Mouse (Mus musculus) CD8-positive naive resting alpha-beta T cell, adult 2 months (primary cell): ENCODE measurements around the gene H2-T22.
"Not testable (repeated sequence)": the region's sequence is repeated elsewhere in the genome, so short reads cannot be mapped to it uniquely, and the experiment has no call there.

Experiments
- DNase-seq, 2 experiments: peaks; one replicate each; pipeline ENCODE4 v3.0.0; 2022; ENCODE audit warnings: low read depth in 2 of 2, low spot score in 2 of 2

H2-T22 gene

GRCm38 (mm10) chr17:36030046-36030702 is 12.4 kb downstream of the H2-T22 start:
- DNase-seq: not testable (repeated sequence)

DNA sequence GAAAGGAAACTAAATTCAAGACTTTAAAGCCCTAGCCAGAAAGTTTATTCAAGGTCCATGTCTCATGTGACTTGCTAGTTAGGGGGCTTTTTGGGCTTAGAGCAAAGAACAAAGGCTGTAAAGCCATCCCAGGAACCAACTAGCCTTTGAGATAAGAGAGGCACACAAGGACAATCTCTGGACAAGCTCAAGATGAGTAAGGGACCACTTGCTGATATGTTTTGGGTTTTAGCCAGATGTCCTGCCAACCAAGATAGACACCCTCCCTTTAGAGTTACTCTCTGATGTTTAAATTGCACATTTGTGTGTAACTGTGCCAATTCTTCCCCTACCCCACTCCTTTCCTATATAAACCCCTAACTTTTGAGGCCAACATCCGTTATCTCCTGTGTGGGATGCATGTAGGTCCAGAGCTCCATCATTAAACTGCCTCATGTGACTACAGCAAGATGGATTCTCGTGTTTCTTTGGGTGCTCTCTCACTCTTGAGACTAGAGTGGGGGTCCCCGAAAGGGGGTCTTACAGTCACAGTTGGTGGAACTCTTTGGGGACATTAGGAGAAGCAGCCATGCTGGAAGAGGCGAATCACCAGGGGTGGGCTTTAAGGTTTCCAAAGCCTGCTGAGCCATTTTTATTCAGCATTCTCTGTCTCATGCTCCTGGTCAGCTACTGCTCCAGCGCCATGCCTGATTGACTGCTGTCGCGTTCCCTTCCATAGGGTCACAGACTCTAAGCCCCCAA is 13.5 kb downstream of the H2-T22 start:
- no peak for DNase-seq

DNA sequence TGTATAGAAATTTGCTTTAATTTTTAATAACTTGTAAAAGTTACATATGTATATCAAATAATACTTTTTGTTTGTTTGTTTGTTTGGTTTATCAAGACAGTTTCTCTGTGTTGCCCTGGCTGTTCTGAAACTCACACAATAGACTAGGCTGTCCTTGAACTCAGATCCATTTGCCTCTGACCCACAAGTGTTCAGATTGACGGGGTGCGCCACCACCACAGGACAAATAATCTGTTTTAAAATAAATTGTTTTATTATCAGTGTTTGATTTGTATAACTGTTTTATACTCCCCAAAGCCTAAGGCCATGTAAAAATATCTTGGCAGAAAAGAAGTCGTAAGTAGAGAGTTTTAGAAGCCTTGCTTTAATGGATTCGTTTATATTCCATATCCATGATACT is 14.9 kb downstream of the H2-T22 start:
- DNase-seq: no peak

- no peak for DNase-seq
Observed at GRCm38 (mm10) chr17:36025901-36026300, 16.6 kb downstream of the H2-T22 start.

DNA sequence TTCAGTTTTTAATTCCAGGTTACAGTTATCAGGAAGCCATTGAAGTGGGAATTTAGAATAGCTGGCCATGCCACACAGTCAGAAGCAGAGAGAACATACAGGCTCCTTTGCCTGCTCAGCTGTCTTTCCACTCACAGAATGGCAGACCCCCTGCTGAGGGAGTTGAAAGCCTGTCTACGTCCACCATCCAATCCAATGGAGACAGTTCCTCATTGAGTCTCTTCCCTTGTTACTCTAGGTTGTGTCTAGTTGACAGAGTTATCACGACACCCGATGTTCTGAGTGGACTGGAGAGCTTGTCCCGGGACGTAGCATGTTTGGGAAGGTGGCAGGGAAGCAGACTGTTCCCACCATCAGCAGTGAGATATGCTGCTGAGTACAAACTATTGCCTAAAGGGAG is 17.4 kb downstream of the H2-T22 start:
- DNase-seq: no peak

GRCm38 (mm10) chr17:36023710-36024654 is 18.6 kb downstream of the H2-T22 start:
- DNase-seq: no peak

- no peak for DNase-seq
Observed at GRCm38 (mm10) chr17:36022922-36023321, 19.6 kb downstream of the H2-T22 start.

DNA sequence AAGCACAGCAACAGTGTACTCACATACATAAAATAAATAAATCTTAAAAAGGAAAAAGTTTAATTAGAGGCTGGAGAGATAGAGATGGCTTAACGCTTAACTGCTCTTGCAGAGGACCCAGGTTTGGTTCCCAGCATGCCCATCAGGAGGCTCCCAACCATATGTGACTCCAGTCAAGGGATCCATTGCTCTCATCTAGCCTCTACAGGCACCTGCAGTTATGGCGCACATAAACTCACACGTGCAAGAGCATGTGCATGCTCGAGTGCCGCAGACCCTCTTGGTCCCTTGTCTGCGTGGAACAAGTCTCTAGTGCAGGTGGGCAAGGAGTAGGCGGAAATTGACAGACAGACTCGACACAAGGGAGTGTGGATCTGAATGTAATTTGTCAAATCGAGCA is 20.4 kb downstream of the H2-T22 start:
- no peak for DNase-seq

- DNase-seq: no peak
Observed at GRCm38 (mm10) chr17:36021309-36021708, 21.2 kb downstream of the H2-T22 start.

DNA sequence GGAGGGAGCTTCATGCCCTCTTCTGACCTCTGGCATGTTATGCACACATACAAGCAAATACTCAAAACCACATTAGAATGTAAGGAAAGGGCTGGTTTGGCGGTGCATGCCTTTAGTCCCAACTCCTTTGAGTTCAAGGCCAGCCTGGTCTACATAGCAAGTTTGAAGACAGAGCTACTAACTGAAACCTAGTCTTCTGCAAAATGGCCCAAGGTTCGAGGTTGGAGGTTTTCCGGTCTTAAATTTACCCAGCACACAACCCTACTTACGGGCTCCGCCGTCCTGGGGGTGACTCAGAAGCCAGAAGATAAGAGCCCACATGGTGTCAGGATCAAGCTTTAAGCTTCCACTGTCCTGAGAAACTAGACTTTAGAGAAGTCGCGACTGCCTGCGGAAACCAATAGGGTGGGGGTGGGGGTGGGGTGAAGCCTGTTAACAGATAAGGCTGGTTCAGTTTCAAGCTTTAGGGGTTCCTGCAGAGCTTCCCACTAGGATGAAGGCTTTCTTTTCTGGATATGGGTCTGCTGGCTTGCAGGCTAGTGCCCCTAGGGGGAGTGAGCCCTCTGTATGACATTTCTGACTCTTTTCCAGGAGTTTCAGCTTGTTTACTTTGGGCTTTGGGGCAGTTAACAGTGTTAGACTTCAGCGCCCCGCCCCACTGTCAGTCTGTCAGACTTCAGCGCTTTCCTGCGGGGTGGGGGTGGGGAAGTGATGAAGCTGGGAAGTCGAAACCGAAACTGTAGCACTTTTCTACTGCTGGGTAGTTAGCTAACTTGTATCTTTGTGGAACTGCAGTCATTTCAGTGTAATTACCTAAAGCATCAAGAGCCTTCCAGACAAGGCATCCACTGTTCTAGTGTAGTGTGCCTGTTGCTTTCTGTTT is 22.1 kb downstream of the H2-T22 start, which contains the start of gene H2-T24:
Gene H2-T24 (minus strand): TSS at position 370 of the 883 bp plus-strand sequence.
- peak; percentile 59 to 73 for DNase-seq

- DNase-seq: no peak
Observed at GRCm38 (mm10) chr17:36019519-36019918, 23.0 kb downstream of the H2-T22 start.

- DNase-seq: no peak
Observed at GRCm38 (mm10) chr17:36018979-36019378, 23.6 kb downstream of the H2-T22 start.

- DNase-seq: no peak
Observed at GRCm38 (mm10) chr17:36017046-36017445, 25.5 kb downstream of the H2-T22 start.

GRCm38 (mm10) chr17:36014977-36015376 is 27.6 kb downstream of the H2-T22 start:
- no peak for DNase-seq

- DNase-seq: not testable (repeated sequence)
Observed at GRCm38 (mm10) chr17:36004409-36004808, 38.1 kb downstream of the H2-T22 start.

DNA sequence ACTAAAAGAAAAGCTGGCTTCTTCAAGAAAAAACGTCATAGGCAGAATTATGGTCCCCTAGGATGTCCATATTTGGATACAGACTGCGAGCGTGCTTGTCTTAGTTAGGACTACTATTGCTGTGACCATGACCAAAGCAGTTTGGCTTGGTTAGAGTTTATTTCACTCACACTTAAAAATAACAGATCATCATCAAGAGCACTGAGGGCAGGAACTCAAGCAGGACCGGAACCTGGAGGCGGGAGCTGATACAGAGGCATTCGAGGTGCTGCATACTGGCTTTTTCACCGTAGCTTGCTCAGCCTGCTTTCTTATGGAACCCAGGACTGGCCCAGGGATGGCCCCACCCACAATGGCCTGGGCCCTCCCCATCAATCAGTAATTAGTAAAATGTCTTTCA is 39.2 kb downstream of the H2-T22 start:
- no peak for DNase-seq

DNA sequence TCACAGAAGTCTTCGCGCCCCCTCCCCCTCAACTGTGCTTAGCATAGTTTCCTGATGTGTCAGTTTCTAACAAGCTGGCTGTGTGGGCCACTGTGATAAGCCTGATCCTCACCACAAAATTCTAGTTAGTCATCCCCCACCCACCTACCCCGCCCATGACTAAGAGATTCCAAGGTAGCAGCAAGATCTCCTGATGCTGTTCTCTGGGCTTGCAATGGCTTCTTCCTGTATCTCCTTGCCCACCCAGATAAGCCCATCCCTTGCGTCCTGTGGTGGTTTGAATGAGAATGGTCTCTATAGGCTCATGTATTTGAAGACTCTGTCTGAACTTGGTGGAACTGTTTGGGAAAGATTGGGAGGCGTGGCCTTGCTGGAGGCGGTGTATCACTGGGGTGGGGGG is 40.6 kb downstream of the H2-T22 start:
- no peak for DNase-seq

- DNase-seq: peak; percentile 20 to 33
Observed at GRCm38 (mm10) chr17:36001121-36001897, 41.2 kb downstream of the H2-T22 start.

DNA sequence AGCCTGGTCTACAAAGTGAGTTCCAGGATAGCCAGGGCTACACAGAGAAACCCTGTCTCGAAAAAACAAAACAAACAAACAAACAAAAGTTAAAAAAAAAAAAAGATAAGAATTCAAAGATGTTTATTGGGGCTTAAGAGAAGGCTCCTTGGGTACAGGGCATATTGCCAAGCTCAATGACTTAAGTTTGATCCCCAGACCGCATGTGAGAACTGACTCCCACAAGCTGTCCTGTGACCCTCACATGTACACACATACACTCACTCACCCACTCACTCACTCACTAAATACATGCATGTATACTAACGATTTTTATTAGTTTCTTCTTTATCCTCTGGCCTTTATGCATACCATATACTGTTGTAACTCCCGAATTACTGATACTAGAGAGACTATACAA is 42.2 kb downstream of the H2-T22 start:
- no peak for DNase-seq

DNA sequence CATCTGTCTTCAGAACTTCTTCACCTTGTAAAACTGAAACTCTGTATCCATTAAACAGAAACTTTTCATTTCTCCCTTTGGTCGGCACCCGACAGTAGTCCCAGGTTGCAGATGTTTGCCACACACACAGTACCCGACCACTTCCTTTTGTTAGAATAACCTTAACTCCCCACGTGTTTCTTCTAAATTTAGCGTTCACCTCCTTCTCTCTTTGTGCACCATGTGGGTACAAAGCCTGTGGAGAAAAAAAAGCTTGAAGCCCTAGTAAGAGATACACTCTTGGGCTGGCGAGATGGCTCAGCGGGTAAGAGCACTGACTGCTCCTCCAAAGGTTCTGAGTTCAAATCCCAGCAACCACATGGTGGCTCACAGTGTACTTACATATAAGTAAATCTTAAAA is 43.2 kb downstream of the H2-T22 start:
- DNase-seq: peak; percentile 91 to 92
